Mouse (Mus musculus): Measurements from ENCODE around the gene Nfya.
"Not testable (repeated sequence)": the region's sequence is repeated elsewhere in the genome, so short reads cannot be mapped to it uniquely, and the experiment has no call there.

Nfya gene

GRCm38 (mm10) chr17:48401710-48402109 is 8.0 kb downstream of the Nfya start:
- in situ Hi-C loops (cut with MboI, MseI): no loop called here

GRCm38 (mm10) chr17:48392616-48393015 is 17.1 kb downstream of the Nfya start:
- in situ Hi-C loops (cut with MboI, MseI): no loop called here

GRCm38 (mm10) chr17:48391446-48391845 is 18.3 kb downstream of the Nfya start:
- in situ Hi-C loops (cut with MboI, MseI): no loop called here

- in situ Hi-C loops (cut with MboI, MseI): no loop called here
Observed at GRCm38 (mm10) chr17:48389442-48389841, 20.3 kb downstream of the Nfya start.

GRCm38 (mm10) chr17:48388666-48389065 is 21.0 kb downstream of the Nfya start:
- in situ Hi-C loops (cut with MboI, MseI): no loop called here

GRCm38 (mm10) chr17:48385786-48386461 is 23.8 kb downstream of the Nfya start:
- in situ Hi-C loops (cut with MboI, MseI): no loop called here

GRCm38 (mm10) chr17:48379050-48379449 is 30.7 kb downstream of the Nfya start:
- in situ Hi-C loops (cut with MboI, MseI): no loop called here

GRCm38 (mm10) chr17:48376102-48376501 is 33.6 kb downstream of the Nfya start:
- in situ Hi-C loops (cut with MboI, MseI): no loop called here

- in situ Hi-C loops (cut with MboI, MseI): no loop called here
Observed at GRCm38 (mm10) chr17:48372987-48373386, 36.7 kb downstream of the Nfya start.

- in situ Hi-C loops (cut with MboI, MseI): no loop called here
Observed at GRCm38 (mm10) chr17:48371621-48372020, 38.1 kb downstream of the Nfya start.

- in situ Hi-C loops (cut with MboI, MseI): no loop called here
Observed at GRCm38 (mm10) chr17:48366806-48367205, 42.9 kb downstream of the Nfya start.

- in situ Hi-C loops (cut with MboI, MseI): no loop called here
Observed at GRCm38 (mm10) chr17:48365511-48366155, 44.1 kb downstream of the Nfya start.

- in situ Hi-C loops (cut with MboI, MseI): no loop called here
Observed at GRCm38 (mm10) chr17:48363421-48363965, 46.2 kb downstream of the Nfya start.

- in situ Hi-C loops (cut with MboI, MseI): no loop called here
Observed at GRCm38 (mm10) chr17:48362966-48363365, 46.7 kb downstream of the Nfya start.

- in situ Hi-C loops (cut with MboI, MseI): no loop called here
Observed at GRCm38 (mm10) chr17:48362346-48362745, 47.4 kb downstream of the Nfya start.

GRCm38 (mm10) chr17:48360462-48360861 is 49.2 kb downstream of the Nfya start:
- in situ Hi-C loops (cut with MboI, MseI): no loop called here

- in situ Hi-C loops (cut with MboI, MseI): no loop called here
Observed at GRCm38 (mm10) chr17:48359616-48360015, 50.1 kb downstream of the Nfya start, which contains the start of gene Treml1. Gene Treml1 (plus strand): TSS chr17:48359916.

GRCm38 (mm10) chr17:48357892-48358291 is 51.8 kb downstream of the Nfya start:
- in situ Hi-C loops (cut with MboI, MseI): no loop called here

GRCm38 (mm10) chr17:48355822-48356221 is 53.9 kb downstream of the Nfya start:
- in situ Hi-C loops (cut with MboI, MseI): no loop called here

- in situ Hi-C loops (cut with MboI, MseI): not testable (repeated sequence)
Observed at GRCm38 (mm10) chr17:48352976-48353375, 56.7 kb downstream of the Nfya start.

- in situ Hi-C loops (cut with MboI, MseI): no loop called here
Observed at GRCm38 (mm10) chr17:48350681-48351193, 59.0 kb downstream of the Nfya start.

- in situ Hi-C loops (cut with MboI, MseI): no loop called here
Observed at GRCm38 (mm10) chr17:48347287-48347686, 62.4 kb downstream of the Nfya start.

- in situ Hi-C loops (cut with MboI, MseI): no loop called here
Observed at GRCm38 (mm10) chr17:48346834-48347233, 62.9 kb downstream of the Nfya start.

Measured in T-helper 2 cell (primary cell).